Mouse (Mus musculus) MEL (cell line): ENCODE measurements at regions not wholly inside any gene's neighbourhood (a gene's known extent, or its start where the extent isn't known, plus 50 kb on each side); places are given as distances from the start of the nearest gene placed in this dataset.

Experiments used
- DNase-seq: peaks from one replicate; pipeline ENCODE4 v3.0.0; 2011; ENCODE audit warnings: low read depth, low spot score
- H3K27ac ChIP-seq: 2 replicates; pipeline ENCODE4 v1.5.1; 2012; ENCODE audit warnings: low read depth, mild to moderate bottlenecking, control low read depth, low read length, moderate library complexity; ENCODE audit not compliant: control insufficient read depth
- H3K27me3 ChIP-seq, 2 experiments: fragments of 150-350 bp in 1 of 2; sonication (generic) in 1 of 2; 2 replicates each; pipeline ENCODE4 v1.6.1; 2012; ENCODE audit warnings: low read length in 2 of 2, mild to moderate bottlenecking in 2 of 2, improper control_type of control experiment in 1 of 2, moderate library complexity in 1 of 2; ENCODE audit not compliant: insufficient read depth in 2 of 2, control insufficient read depth in 1 of 2
- H3K36me3 ChIP-seq, 2 experiments: 2 replicates each; pipeline ENCODE4 v1.6.1; 2012 to 2014; ENCODE audit warnings: low read length in 2 of 2, improper control_type of control experiment in 1 of 2, inconsistent platforms in 1 of 2, mild to moderate bottlenecking in 1 of 2; ENCODE audit not compliant: insufficient read depth in 2 of 2, control insufficient read depth in 1 of 2
- H3K4me1 ChIP-seq, 2 experiments: fragments of 150-350 bp in 1 of 2; sonication (generic) in 1 of 2; 2 replicates each; pipeline ENCODE4 v1.6.1; 2012; ENCODE audit warnings: low read length in 2 of 2, improper control_type of control experiment in 1 of 2, mild to moderate bottlenecking in 1 of 2; ENCODE audit not compliant: insufficient read depth in 2 of 2, control insufficient read depth in 1 of 2
- H3K4me3 ChIP-seq, 2 experiments: fragments of 150-350 bp in 1 of 2; sonication (generic) in 1 of 2; 2 replicates each; pipeline ENCODE4 v1.5.1; 2012; ENCODE audit warnings: low read depth in 2 of 2, low read length in 2 of 2, mild to moderate bottlenecking in 2 of 2, moderate library complexity in 2 of 2, control low read depth in 1 of 2, improper control_type of control experiment in 1 of 2; ENCODE audit not compliant: control insufficient read depth in 1 of 2, insufficient read depth in 1 of 2
- H3K79me2 ChIP-seq: 2 replicates; pipeline ENCODE4 v1.6.1; 2012; ENCODE audit warnings: mild to moderate bottlenecking, low read length, moderate library complexity; ENCODE audit not compliant: control insufficient read depth, poor library complexity, insufficient read depth
- H3K9ac ChIP-seq: 2 replicates; pipeline ENCODE4 v1.6.1; 2012; ENCODE audit warnings: low read depth, mild to moderate bottlenecking, control low read depth, low read length, moderate library complexity; ENCODE audit not compliant: control insufficient read depth, poor library complexity, severe bottlenecking
- H3K9me3 ChIP-seq: fragments of 150-350 bp; sonication (generic); replicated peaks from 2 replicates; pipeline ENCODE4 v1.6.1; 2012; ENCODE audit warnings: mild to moderate bottlenecking, low read length, improper control_type of control experiment, moderate library complexity; ENCODE audit not compliant: insufficient read depth
- CHD1 ChIP-seq: IDR thresholded peaks from 2 replicates; pipeline ENCODE4 v1.6.1; 2012; ENCODE audit warnings: low read depth, mild to moderate bottlenecking, inconsistent platforms, low read length, improper control_type of control experiment
- CTCF ChIP-seq, 3 experiments: IDR thresholded peaks in 2 of 3; conservative IDR thresholded peaks in 1 of 3; 2 replicates each; pipeline ENCODE4 v1.5.1; 2011 to 2012; ENCODE audit warnings: low read length in 3 of 3, low read depth in 2 of 3, mild to moderate bottlenecking in 2 of 3, improper control_type of control experiment in 1 of 3, inconsistent platforms in 1 of 3, mixed read lengths in 1 of 3, moderate library complexity in 1 of 3; ENCODE audit not compliant: control insufficient read depth in 1 of 3, insufficient read depth in 1 of 3, poor library complexity in 1 of 3, severe bottlenecking in 1 of 3
- ETS1 ChIP-seq: IDR thresholded peaks from 2 replicates; pipeline ENCODE4 v1.6.1; 2012; ENCODE audit warnings: low read depth, mild to moderate bottlenecking, inconsistent platforms, low read length, improper control_type of control experiment, moderate library complexity
- GABPA ChIP-seq: IDR thresholded peaks from 2 replicates; pipeline ENCODE4 v1.6.1; 2012; ENCODE audit warnings: low read depth, mild to moderate bottlenecking, inconsistent platforms, low read length, improper control_type of control experiment, moderate library complexity
- MAX ChIP-seq: IDR thresholded peaks from 2 replicates; pipeline ENCODE4 v1.6.1; 2011; ENCODE audit warnings: low read length, improper control_type of control experiment
- MAZ ChIP-seq: IDR thresholded peaks from 2 replicates; pipeline ENCODE4 v1.6.1; 2012; ENCODE audit warnings: low read depth, mild to moderate bottlenecking, inconsistent platforms, low read length, improper control_type of control experiment
- POLR2A ChIP-seq, 2 experiments: IDR thresholded peaks; 2 replicates each; pipeline ENCODE4 v1.6.1; 2011 to 2012; ENCODE audit warnings: low read length in 2 of 2, mild to moderate bottlenecking in 2 of 2, control low read depth in 1 of 2, improper control_type of control experiment in 1 of 2, low read depth in 1 of 2, moderate library complexity in 1 of 2; ENCODE audit not compliant: control insufficient read depth in 1 of 2, insufficient read depth in 1 of 2, poor library complexity in 1 of 2
- POLR2AphosphoS5 ChIP-seq: IDR thresholded peaks from 2 replicates; pipeline ENCODE4 v1.6.1; 2012; ENCODE audit warnings: low read depth, borderline replicate concordance, mild to moderate bottlenecking, inconsistent platforms, low read length, moderate library complexity, mixed read lengths
- RCOR1 ChIP-seq: IDR thresholded peaks from 2 replicates; pipeline ENCODE4 v1.6.1; 2012; ENCODE audit warnings: low read depth, mild to moderate bottlenecking, inconsistent platforms, low read length, improper control_type of control experiment
- SIN3A ChIP-seq: IDR thresholded peaks from 2 replicates; pipeline ENCODE4 v1.6.1; 2012; ENCODE audit warnings: low read length, improper control_type of control experiment, inconsistent platforms
- UBTF ChIP-seq: IDR thresholded peaks from 2 replicates; pipeline ENCODE4 v1.6.1; 2012; ENCODE audit warnings: low read depth, mild to moderate bottlenecking, inconsistent platforms, low read length, improper control_type of control experiment, moderate library complexity, borderline replicate concordance; ENCODE audit not compliant: insufficient read depth
- USF2 ChIP-seq, 2 experiments: IDR thresholded peaks; 2 replicates each; pipeline ENCODE4 v1.6.1; 2011 to 2012; ENCODE audit warnings: improper control_type of control experiment in 2 of 2, low read length in 2 of 2, borderline replicate concordance in 1 of 2, inconsistent platforms in 1 of 2, low read depth in 1 of 2, mild to moderate bottlenecking in 1 of 2; ENCODE audit not compliant: insufficient read depth in 1 of 2
- ZMIZ1 ChIP-seq: IDR thresholded peaks from 2 replicates; pipeline ENCODE4 v1.6.1; 2012; ENCODE audit warnings: low read depth, mild to moderate bottlenecking, inconsistent platforms, low read length, improper control_type of control experiment, moderate library complexity

DNA sequence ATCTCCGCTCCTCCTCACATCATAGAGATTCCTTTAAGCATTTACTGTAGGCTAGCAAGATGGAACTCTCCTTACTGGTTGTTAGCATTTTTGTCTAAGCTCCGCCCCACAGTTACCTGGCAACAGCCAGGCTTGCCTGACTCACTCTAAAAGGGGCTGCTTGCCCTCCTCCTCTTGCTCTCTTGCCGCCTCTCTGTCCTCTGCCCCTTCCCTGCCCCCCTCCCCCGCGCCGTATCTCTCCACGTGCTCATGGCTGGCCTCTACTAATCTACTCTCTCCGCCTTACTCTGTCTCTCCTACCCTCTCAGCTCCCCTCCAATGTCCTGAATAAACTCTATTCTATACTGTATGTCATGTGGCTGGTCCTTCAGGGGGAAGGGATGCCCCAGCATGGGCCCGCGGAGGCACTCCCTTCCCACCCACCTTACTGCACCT lies 59.9 kb upstream of the Zfp644 start:
- TF ChIP-seq RCOR1 (no peak), CTCF (IDR thresholded peaks at IDR 0.05 in 2 of 3, conservative IDR thresholded peaks at IDR 0.05 in 1 of 3; ENCODE audit: control insufficient read depth in 1 of 3, insufficient read depth in 1 of 3, low read depth in 2 of 3, low read length in 3 of 3, poor library complexity in 1 of 3, severe bottlenecking in 1 of 3) (no peak), UBTF (no peak), CHD1 (no peak), POLR2AphosphoS5 (no peak)
- Histone ChIP-seq H3K36me3 (no peaks in the 10 kb centered on the region), H3K4me1 (no peaks in the 10 kb centered on the region), H3K9ac (no peak overlapping the region), H3K27me3 (no peaks in the 10 kb centered on the region), H3K4me3 (no peak overlapping the region), H3K27ac (no peak overlapping the region), H3K9me3 (no peaks in the 10 kb centered on the region), H3K79me2 (no peaks in the 10 kb centered on the region)
- no peak for DNase-seq

- Histone ChIP-seq H3K4me1 (no peaks in the 10 kb centered on the region), H3K79me2 (no peaks in the 10 kb centered on the region), H3K27ac (no peak overlapping the region), H3K9ac (no peak overlapping the region), H3K36me3 (no peaks in the 10 kb centered on the region), H3K9me3 (no peaks in the 10 kb centered on the region)
- TF ChIP-seq MAX (no peak), GABPA (no peak), RCOR1 (no peak), POLR2A (IDR thresholded peaks at IDR 0.05; ENCODE audit: control insufficient read depth in 1 of 2, insufficient read depth in 1 of 2, low read depth in 1 of 2, low read length in 2 of 2, poor library complexity in 1 of 2) (no peak), ZMIZ1 (no peak), USF2 (IDR thresholded peaks at IDR 0.05; ENCODE audit: borderline replicate concordance in 1 of 2, insufficient read depth in 1 of 2, low read depth in 1 of 2, low read length in 2 of 2) (no peak), ETS1 (no peak)
- TF ChIP-seq, all 39 proteins: peak for 0
- H3K27me3 ChIP-seq, result no peaks in the 10 kb centered on the region; a peak in 1 of 4 replicates
- no peak overlapping the region for H3K4me3 ChIP-seq
- no peak for DNase-seq
Observed at GRCm38 (mm10) chr5:106753289-106753688, 56.2 kb upstream of the Zfp644 start.

- Histone ChIP-seq H3K9ac (no peak overlapping the region), H3K4me3 (no peak overlapping the region)
- no peak for TF ChIP-seq ZMIZ1
- no peak for TF ChIP-seq CTCF (IDR thresholded peaks at IDR 0.05 in 2 of 3, conservative IDR thresholded peaks at IDR 0.05 in 1 of 3; ENCODE audit: control insufficient read depth in 1 of 3, insufficient read depth in 1 of 3, low read depth in 2 of 3, low read length in 3 of 3, poor library complexity in 1 of 3, severe bottlenecking in 1 of 3)
- no peak for TF ChIP-seq SIN3A
- TF ChIP-seq GABPA, result no peak
- TF ChIP-seq MAZ, result no peak
- TF ChIP-seq, all 39 proteins: peak for 0
- H3K4me1 ChIP-seq, result no peaks in the 10 kb centered on the region
- H3K27me3 ChIP-seq, result no peaks in the 10 kb centered on the region; a peak in 1 of 4 replicates
- no peaks in the 10 kb centered on the region for H3K9me3 ChIP-seq
- H3K36me3 ChIP-seq, result no peaks in the 10 kb centered on the region
- no peaks in the 10 kb centered on the region for H3K79me2 ChIP-seq
- no peak overlapping the region for H3K27ac ChIP-seq
- no peak for DNase-seq
Observed at GRCm38 (mm10) chr5:106750168-106750567, 53.1 kb upstream of the Zfp644 start.
